Mouse (Mus musculus) small intestine, adult 2 months (tissue): ENCODE measurements at regions not wholly inside any gene's neighbourhood (a gene's known extent, or its start where the extent isn't known, plus 50 kb on each side); places are given as distances from the start of the nearest gene placed in this dataset.

Source experiments
- H3K27ac ChIP-seq: fragments of 200-500 bp; 2 replicates; pipeline ENCODE4 v1.5.1; 2012; ENCODE audit warnings: low read depth, low read length, control low read depth, inconsistent platforms; ENCODE audit not compliant: insufficient read depth
- H3K27me3 ChIP-seq: fragments of 200-500 bp; 2 replicates; pipeline ENCODE4 v1.6.1; 2012; ENCODE audit warnings: mild to moderate bottlenecking, moderate library complexity, low read length, inconsistent platforms; ENCODE audit not compliant: control insufficient read depth, insufficient read depth
- H3K36me3 ChIP-seq: fragments of 200-500 bp; 2 replicates; pipeline ENCODE4 v1.6.1; 2012; ENCODE audit warnings: mild to moderate bottlenecking, low read length, control low read depth, inconsistent platforms; ENCODE audit not compliant: control insufficient read depth, insufficient read depth
- H3K4me1 ChIP-seq: fragments of 200-500 bp; 2 replicates; pipeline ENCODE4 v1.6.1; 2012; ENCODE audit warnings: low read length, inconsistent platforms, mixed read lengths; ENCODE audit not compliant: control insufficient read depth, insufficient read depth, insufficient read length
- H3K4me3 ChIP-seq: fragments of 200-500 bp; 2 replicates; pipeline ENCODE4 v1.5.1; 2012; ENCODE audit warnings: low read depth, mild to moderate bottlenecking, control low read depth, inconsistent platforms, low read length, moderate library complexity
- CTCF ChIP-seq: fragments of 200-500 bp; IDR thresholded peaks from 2 replicates; pipeline ENCODE4 v1.5.1; 2012; ENCODE audit warnings: low read depth, mild to moderate bottlenecking, control low read depth, inconsistent platforms, low read length, moderate library complexity, mixed read lengths; ENCODE audit not compliant: insufficient replicate concordance, insufficient read length; ENCODE audit errors: extremely low read depth
- POLR2A ChIP-seq: fragments of 200-500 bp; IDR thresholded peaks from 2 replicates; pipeline ENCODE4 v1.6.1; 2012; ENCODE audit warnings: low read depth, mild to moderate bottlenecking, control low read depth, inconsistent platforms, low read length, moderate library complexity
- WGBS: fragments of 180-500 bp; shearing (Covaris S2); methylation state at CpG from one replicate; pipeline ENCODE4 v1.1.7; 2018; 5-methylcytosine and 5-hydroxymethylcytosine counted together

DNA sequence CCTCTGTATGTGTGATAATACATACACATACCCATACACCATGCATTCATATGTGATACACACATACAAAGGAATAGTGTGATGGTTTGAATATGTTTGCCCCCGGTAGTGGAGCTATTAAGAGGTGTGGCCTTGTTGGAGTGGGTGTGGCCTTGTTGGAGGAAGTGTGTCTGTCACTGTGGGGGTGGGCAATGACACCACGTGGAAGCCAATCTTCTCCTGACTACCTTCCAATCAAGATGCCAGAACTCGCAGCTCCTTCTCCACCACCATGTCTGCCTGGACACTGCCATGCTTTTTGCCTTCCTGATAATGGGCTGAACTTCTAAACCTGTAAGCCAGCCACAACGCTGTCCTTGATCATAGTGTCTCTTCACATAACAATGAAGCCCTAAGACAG is 86.1 kb upstream of the Pabpc6 start:
- H3K4me1 ChIP-seq, result no peaks in the 10 kb centered on the region
- no peaks in the 10 kb centered on the region for H3K27me3 ChIP-seq
- 68% methylated on average over 4 of the region's 4 CpGs for WGBS
- no peak overlapping the region for H3K27ac ChIP-seq
- TF ChIP-seq CTCF (no peak), POLR2A (no peak)
- no peak overlapping the region for H3K4me3 ChIP-seq
- no peaks in the 10 kb centered on the region for H3K36me3 ChIP-seq

DNA sequence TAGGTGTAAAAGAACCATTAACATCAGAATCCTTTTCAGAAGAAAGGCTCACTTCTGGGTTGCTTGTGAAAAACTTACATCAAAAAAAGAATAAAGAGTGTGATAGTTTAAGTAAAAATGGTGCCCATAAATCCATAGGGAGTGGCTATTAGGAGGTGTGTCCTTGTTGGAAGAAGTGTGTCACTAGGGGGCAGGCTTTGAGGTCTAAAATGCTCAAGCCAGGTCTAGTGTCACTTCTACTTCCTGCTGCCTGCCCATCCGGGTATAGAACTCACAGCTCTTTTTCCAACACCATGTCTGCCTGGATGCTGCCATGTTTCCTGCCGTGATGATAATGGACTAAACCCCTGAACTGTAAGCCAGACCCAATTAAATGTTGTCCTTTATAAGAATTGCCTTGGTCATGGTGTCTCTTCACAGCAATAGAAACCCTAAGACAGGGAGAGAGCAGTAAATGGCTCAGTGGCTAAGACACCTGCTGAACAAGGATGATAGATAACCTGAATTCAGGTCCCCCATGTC is 85.4 kb upstream of the Pabpc6 start:
- 77% methylated on average over 2 of the region's 2 CpGs for WGBS
- TF ChIP-seq CTCF, result no peak
- TF ChIP-seq POLR2A, result no peak
- Histone ChIP-seq H3K27ac (no peak overlapping the region), H3K27me3 (no peaks in the 10 kb centered on the region), H3K4me3 (no peak overlapping the region), H3K36me3 (no peaks in the 10 kb centered on the region), H3K4me1 (no peaks in the 10 kb centered on the region)

DNA sequence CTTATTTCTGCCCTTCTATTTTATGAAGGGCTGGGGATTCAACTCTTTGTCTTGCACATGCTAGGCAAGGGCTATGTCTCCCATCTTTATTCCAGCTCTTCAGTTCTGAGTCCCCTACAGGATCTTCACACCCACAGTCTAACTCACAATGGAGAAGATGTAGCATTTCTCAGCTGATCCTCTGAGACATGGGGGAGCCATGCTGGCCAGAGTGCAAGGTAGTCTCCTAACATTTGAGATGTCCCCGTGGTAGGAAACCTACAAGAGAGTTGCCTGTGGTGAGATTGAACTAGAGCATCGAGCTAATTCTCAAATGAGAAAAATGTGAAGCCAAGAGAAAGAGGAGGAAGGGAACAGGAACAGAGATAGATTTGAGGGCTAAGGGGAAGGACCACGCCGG is 83.3 kb upstream of the Pabpc6 start:
- Histone ChIP-seq H3K27me3 (no peaks in the 10 kb centered on the region), H3K4me1 (no peaks in the 10 kb centered on the region), H3K4me3 (no peak overlapping the region), H3K27ac (no peak overlapping the region), H3K36me3 (no peaks in the 10 kb centered on the region)
- 81% methylated on average over 4 of the region's 4 CpGs for WGBS
- TF ChIP-seq POLR2A (no peak), CTCF (no peak)

DNA sequence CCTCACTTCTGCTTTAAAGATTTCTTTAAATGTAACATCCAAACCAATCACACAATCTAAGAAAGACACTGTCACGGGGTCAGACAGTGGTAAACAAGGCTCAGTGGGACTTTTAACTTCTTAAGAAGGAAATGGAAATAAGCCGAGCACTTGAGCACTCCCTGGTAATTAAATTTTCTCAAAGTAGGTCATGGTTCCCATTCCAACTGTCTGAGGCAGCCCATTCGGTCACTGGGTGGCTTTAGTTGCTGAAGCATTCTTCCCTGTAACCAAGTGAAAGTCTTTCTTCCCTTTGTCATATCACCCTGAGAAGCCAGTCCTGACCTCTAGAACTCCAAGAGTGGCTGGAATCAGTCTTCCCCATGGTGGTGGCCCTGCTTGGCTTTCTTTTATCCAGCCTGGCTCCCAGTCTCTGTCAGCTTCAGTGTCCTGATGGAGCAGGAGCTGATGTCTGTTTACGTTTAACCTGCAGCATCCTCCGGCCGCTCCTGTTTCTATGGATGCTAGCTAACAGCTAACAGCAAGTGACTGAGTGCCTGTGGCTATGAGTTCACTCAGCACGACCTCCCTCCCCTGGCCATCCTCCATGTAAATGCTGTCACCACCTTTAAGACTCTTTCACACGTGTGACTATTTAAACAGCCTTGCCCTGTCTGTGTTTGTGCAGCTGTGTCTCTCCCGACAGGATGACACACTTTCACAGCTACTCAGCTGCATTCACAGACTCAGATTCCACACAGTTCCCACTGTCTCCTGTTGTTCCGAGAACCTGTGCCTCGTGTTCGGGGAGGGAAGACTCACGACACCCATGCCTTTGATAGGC is 82.0 kb upstream of the Pabpc6 start:
- no peak overlapping the region for H3K27ac ChIP-seq
- H3K4me1 ChIP-seq, result no peaks in the 10 kb centered on the region
- H3K4me3 ChIP-seq, result no peak overlapping the region
- no peaks in the 10 kb centered on the region for H3K27me3 ChIP-seq
- TF ChIP-seq CTCF (no peak), POLR2A (no peak)
- no peaks in the 10 kb centered on the region for H3K36me3 ChIP-seq
- WGBS, result 48% methylated on average over 13 of the region's 13 CpGs

DNA sequence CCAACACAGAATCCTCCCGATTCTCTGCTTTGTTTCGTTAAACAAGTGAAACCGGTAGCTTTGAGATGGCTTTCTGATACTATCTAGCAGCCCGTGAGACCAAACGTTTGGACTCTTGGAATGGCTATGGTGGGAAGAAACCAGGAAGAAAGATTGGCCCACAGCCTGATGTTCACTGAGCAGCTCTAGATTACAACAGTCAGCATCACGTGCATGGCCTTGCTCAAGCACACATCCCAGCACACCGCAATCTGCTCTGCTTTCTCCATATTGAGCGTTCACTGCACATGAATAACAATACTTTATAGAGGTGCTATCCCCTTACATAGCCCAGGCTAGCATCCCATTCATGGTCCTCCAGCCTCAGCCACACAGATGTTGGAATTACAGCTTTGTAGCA is 80.5 kb upstream of the Pabpc6 start:
- Histone ChIP-seq H3K27ac (no peak overlapping the region), H3K4me3 (no peak overlapping the region), H3K27me3 (no peaks in the 10 kb centered on the region), H3K36me3 (no peaks in the 10 kb centered on the region), H3K4me1 (no peaks in the 10 kb centered on the region)
- no peak for TF ChIP-seq CTCF
- no peak for TF ChIP-seq POLR2A
- WGBS, result 86% methylated on average over 8 of the region's 8 CpGs

DNA sequence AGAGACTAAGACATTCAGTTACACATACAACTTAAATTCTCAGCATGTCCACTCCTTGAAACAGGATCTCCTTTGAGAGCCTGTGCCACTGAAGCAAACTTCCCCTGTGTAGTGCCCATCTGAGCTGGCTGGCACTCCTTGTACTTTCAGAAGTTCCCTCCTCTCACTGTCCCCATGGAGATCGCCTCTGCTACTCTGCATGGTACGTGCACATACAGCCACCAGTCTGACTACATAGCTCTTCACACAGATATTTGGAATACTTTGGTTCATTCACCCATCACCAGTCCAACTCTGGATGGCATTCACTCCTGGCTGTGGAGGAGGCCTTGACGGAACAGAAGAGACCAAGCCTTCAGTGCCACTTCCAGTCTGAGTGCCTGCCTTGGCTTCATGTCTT is 79.8 kb upstream of the Pabpc6 start:
- no peaks in the 10 kb centered on the region for H3K36me3 ChIP-seq
- H3K27ac ChIP-seq, result no peak overlapping the region
- TF ChIP-seq CTCF (no peak), POLR2A (no peak)
- H3K4me1 ChIP-seq, result no peaks in the 10 kb centered on the region
- 95% methylated on average over 3 of the region's 3 CpGs for WGBS
- no peak overlapping the region for H3K4me3 ChIP-seq
- no peaks in the 10 kb centered on the region for H3K27me3 ChIP-seq

DNA sequence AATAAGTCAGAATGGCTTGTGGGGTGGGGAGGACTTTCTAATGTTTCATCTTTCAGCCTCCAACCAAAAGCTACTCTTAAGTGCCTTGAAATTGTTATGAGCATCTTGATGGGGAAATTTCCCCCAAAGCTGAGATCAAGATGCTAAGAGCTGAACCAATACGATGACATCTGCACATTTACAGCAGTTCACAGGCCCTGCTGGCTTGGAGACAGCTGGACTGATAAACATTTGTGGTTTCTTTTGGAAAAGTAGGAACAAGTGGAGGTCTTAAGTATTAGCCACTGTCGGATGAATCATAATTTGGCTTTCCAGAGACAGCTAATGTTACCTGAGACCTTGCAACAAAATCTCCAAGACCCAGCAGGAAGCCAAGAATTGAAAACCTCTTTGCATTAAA is 78.4 kb upstream of the Pabpc6 start:
- Histone ChIP-seq H3K4me3 (no peak overlapping the region), H3K4me1 (no peaks in the 10 kb centered on the region), H3K36me3 (no peaks in the 10 kb centered on the region), H3K27ac (no peak overlapping the region), H3K27me3 (no peaks in the 10 kb centered on the region)
- 74% methylated on average over 2 of the region's 2 CpGs for WGBS
- TF ChIP-seq POLR2A (no peak), CTCF (no peak)
